In genomic region chr4:33208881-33209841, GRCm38 (mm10) we compare ENCODE assay signal across 8 mouse cellular contexts. TPM values are rescaled to one million over a fixed set of nuclear protein-coding genes. Genes with fewer than 3 reads are reported as not detected.
A peak's percentile ranks its signal among the peaks of the same experiment; 100 is the strongest.
DNase-seq lines count a peak whose midpoint lies in the region; ATAC-seq and TF ChIP-seq lines count a peak whose summit lies in the region.

Srsf12 (plus strand) TSS chr4:33208991.

- peak within 1 kb of the TSS; percentile 96 for H3K4me2 ChIP-seq in limb, embryonic 12.5 days
- H3K4me2 ChIP-seq in midbrain, embryonic 13.5 days (replicated peaks): peak within 1 kb of the TSS; percentile 96

- TF ChIP-seq POLR2A in bone marrow macrophage, adult 2 months (IDR thresholded peaks at IDR 0.05; ENCODE audit: borderline replicate concordance, low read depth, low read length): no peak
- no peak for TF ChIP-seq POLR2A in embryonic fibroblast, embryonic 13.5 days (IDR thresholded peaks at IDR 0.05; ENCODE audit: low read depth, low read length)

- H3K9ac ChIP-seq in limb, embryonic 12.5 days (replicated peaks): peak within 1 kb of the TSS; percentile 80
- H3K9ac ChIP-seq in midbrain, embryonic 13.5 days (replicated peaks): peak within 1 kb of the TSS; percentile 90

- TF ChIP-seq CTCF in bone marrow macrophage, adult 2 months (IDR thresholded peaks at IDR 0.05; ENCODE audit: low read depth, low read length): no peak
- no peak for TF ChIP-seq CTCF in embryonic fibroblast, embryonic 13.5 days (IDR thresholded peaks at IDR 0.05; ENCODE audit: borderline replicate concordance, insufficient read depth, low read length)

- no peaks in the 10 kb centered on the region for H3K36me3 ChIP-seq in limb, embryonic 12.5 days
- H3K36me3 ChIP-seq in midbrain, embryonic 13.5 days: no peaks in the 10 kb centered on the region

- ATAC-seq in limb, embryonic 12.5 days (ENCODE audit: insufficient number of reproducible peaks, insufficient read depth, low FRiP score, low TSS enrichment, low read depth): peak; percentile 73
- peak; percentile 83 for ATAC-seq in midbrain, embryonic 13.5 days

- 4% methylated on average over 57 of the region's 65 CpGs for WGBS in limb, embryonic 12.5 days
- WGBS in midbrain, embryonic 13.5 days: 3% methylated on average over 65 of the region's 65 CpGs

- H3K9me3 ChIP-seq in limb, embryonic 12.5 days: no peaks in the 10 kb centered on the region; the same call in 1 of the 2 replicates
- peaks cover 11% of the 10 kb centered on the region for H3K9me3 ChIP-seq in midbrain, embryonic 13.5 days

- no peaks in the 10 kb centered on the region for H3K4me1 ChIP-seq in bone marrow macrophage, adult 2 months (ENCODE audit: control insufficient read depth, insufficient read depth, low read length)
- peaks cover 3% of the 10 kb centered on the region; the same call in 1 of the 2 replicates for H3K4me1 ChIP-seq in embryonic fibroblast, embryonic 13.5 days (ENCODE audit: control insufficient read depth, insufficient read depth, low read length)
- H3K4me1 ChIP-seq in limb, embryonic 12.5 days (replicated peaks): no peaks in the 10 kb centered on the region; the same call in 1 of the 2 replicates
- peaks cover 10% of the 10 kb centered on the region for H3K4me1 ChIP-seq in midbrain, embryonic 13.5 days (replicated peaks)

- peak within 1 kb of the TSS; percentile 27 for H3K4me3 ChIP-seq in bone marrow macrophage, adult 2 months (ENCODE audit: insufficient read depth, low read length)
- H3K4me3 ChIP-seq in embryonic fibroblast, embryonic 13.5 days (ENCODE audit: insufficient read depth, low read length): peak within 1 kb of the TSS; percentile 27
- H3K4me3 ChIP-seq in limb, embryonic 12.5 days (replicated peaks): peak within 1 kb of the TSS; percentile 70
- peak within 1 kb of the TSS; percentile 78 for H3K4me3 ChIP-seq in midbrain, embryonic 13.5 days (replicated peaks)

- no peaks in the 10 kb centered on the region for H3K27me3 ChIP-seq in limb, embryonic 12.5 days
- no peaks in the 10 kb centered on the region for H3K27me3 ChIP-seq in midbrain, embryonic 13.5 days

- peak; percentile 22 to 53 for DNase-seq in adrenal gland, adult (ENCODE audit: inconsistent age in 2 of 2, low spot score in 1 of 2)
- no peak for DNase-seq in adrenal gland, adult 8-10 months
- peak; percentile 78 for DNase-seq in induced T-regulatory cell, adult 2 months (ENCODE audit: low read depth)
- peak; percentile 18 to 63 for DNase-seq in spleen, postnatal 4 days (ENCODE audit: low spot score in 2 of 2)

- H3K27ac ChIP-seq in bone marrow macrophage, adult 2 months (ENCODE audit: insufficient read depth, low read depth, low read length): no peak within 1 kb of the TSS
- H3K27ac ChIP-seq in embryonic fibroblast, embryonic 13.5 days (ENCODE audit: insufficient read depth, low read length): no peak within 1 kb of the TSS
- peak within 1 kb of the TSS; percentile 69 for H3K27ac ChIP-seq in limb, embryonic 12.5 days
- peak within 1 kb of the TSS; percentile 77 for H3K27ac ChIP-seq in midbrain, embryonic 13.5 days

RNA-seq across cellular contexts. Expression of gene Srsf12, which starts in this region (rescaled TPM):
- 1 to 10 TPM in 3 of 4 experiments, under 1 TPM in 1; 0.63 to 2.4 (median 2.1) TPM for total RNA-seq in adrenal gland, adult 8-10 months (2022)
- polyA plus RNA-seq in bone marrow macrophage, adult 2 months (2012; ENCODE audit: insufficient read depth, insufficient read length, missing spikeins): not detected in 2 replicates
- polyA plus RNA-seq in embryonic fibroblast, embryonic 13.5 days (2011; ENCODE audit: insufficient read length, low read depth, missing spikeins): 1.2 and 2.2 TPM in 2 replicates
- 14.6 and 16.9 TPM in 2 replicates for polyA plus RNA-seq in limb, embryonic 12.5 days (2016; fragmentation: Nextera tagmentation; extraction: Ambion mirVana)
- polyA plus RNA-seq in midbrain, embryonic 13.5 days (2015; fragmentation: Nextera tagmentation; extraction: Ambion mirVana): 32.5 and 33.9 TPM in 2 replicates

Comparison
In these comparisons a context has a peak if more than half of its experiments do, and no peak if none do; other contexts are left out.
1. H3K27ac ChIP-seq: peak in limb, embryonic 12.5 days (single experiment) and midbrain, embryonic 13.5 days (single experiment); none in bone marrow macrophage, adult 2 months (single experiment) and embryonic fibroblast, embryonic 13.5 days (single experiment).
2. H3K4me3 ChIP-seq: peak in every context shown above with its lines; median percentile 78 in midbrain, embryonic 13.5 days; 70 in limb, embryonic 12.5 days; 27 in bone marrow macrophage, adult 2 months; 27 in embryonic fibroblast, embryonic 13.5 days.